Mouse (Mus musculus): ENCODE results near the gene Brinp2.

Brinp2 gene

DNA sequence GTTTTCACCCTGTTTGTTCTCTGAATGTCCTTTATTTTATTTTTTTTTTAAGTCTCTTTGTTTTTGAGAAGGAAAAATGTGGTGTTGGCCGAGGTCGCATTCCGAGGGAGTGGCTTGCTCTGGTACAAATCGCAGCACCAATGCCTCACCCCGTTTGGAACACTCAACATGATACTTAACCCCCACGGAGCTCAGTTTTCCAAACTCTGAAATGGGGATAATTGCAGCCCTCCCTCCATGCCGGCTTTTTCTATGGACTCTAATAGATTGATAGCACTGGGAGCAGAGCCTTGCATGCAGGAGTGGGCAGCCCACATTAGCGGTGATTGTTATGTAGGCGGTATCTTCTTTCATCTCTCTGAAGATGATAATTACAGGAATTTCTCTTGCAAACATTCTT lies 140.5 kb downstream of the Brinp2 start:
- TF ChIP-seq GATA4 (IDR thresholded peaks at IDR 0.05; ENCODE audit: insufficient replicate concordance, low read length), result no peak

GRCm38 (mm10) chr1:158214743-158215142 lies 141.4 kb downstream of the Brinp2 start:
- no peak for TF ChIP-seq GATA4 (IDR thresholded peaks at IDR 0.05; ENCODE audit: insufficient replicate concordance, low read length)

DNA sequence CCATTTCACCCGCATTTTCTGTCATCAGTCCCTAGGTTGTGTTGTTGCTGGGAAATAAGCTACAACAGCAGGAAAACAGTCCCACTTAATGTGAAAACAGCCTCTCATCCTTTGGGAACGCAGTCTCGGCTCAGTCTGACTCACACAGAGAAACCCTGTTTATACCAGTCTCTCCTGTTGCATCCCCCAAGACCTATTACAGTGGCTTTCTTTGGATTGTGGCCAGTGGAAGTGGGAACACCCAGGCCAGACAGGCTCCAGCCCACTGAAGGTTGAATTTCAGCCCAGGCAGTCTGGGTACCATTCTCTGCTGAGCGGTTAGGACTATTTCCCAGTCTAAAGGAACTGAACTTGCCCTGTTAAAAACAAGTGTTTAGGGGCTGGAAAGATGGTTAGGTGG lies 142.4 kb downstream of the Brinp2 start:
- no peak for TF ChIP-seq GATA4 (IDR thresholded peaks at IDR 0.05; ENCODE audit: insufficient replicate concordance, low read length)

DNA sequence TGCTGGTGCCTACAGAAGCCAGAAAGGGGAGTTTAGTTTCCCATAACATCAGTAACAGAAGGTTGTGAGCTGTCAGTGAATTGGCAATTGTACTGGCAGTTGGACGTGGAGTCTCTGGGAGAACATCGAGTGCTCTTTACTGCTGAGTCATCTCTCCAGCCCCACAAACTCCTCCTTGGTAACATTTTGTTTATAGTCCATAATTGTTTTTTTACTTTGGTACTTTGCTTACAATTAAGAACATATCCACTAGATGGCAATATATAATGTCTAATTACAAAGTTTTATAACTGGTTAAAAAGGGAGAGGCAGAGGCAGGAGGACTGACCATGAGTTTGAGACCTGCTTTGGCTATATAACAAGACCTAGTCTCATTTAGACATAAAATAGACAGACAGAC lies 148.5 kb downstream of the Brinp2 start:
- no peak for TF ChIP-seq GATA4 (IDR thresholded peaks at IDR 0.05; ENCODE audit: insufficient replicate concordance, low read length)

DNA sequence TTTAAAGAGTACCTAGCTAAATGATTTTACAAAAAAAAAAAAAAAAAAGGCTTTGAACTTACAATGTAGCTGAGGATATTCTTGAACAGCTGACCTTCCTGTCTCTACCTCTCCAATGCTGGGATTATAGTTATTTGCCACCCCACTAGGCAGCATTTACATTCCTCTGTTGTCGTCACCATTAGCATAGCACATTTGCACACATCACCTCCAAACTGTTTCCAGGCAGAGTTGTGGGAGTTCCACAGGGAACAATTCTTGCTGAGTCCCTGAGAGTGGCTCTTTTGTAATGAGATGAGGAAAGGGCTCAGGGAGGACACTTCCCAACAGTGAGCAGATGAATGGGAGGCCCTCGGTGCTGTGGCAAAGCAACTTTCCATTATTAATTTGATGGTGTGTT lies 153.2 kb downstream of the Brinp2 start:
- no peak for TF ChIP-seq GATA4 (IDR thresholded peaks at IDR 0.05; ENCODE audit: insufficient replicate concordance, low read length)

Measured in liver, adult (tissue).